Mouse (Mus musculus): Measurements from ENCODE around the gene St5. TPM values are rescaled to one million over a fixed set of nuclear protein-coding genes. Genes with fewer than 3 reads are reported as not detected.

Gene St5
- total RNA-seq, 2 experiments from 2014 or later = 39.1 to 55.7 TPM

- DNase-seq = no peak
These were observed 3.2 kb downstream of the St5 start for GRCm38 (mm10) chr7:109700213-109700612.

- DNase-seq = no peak
These were observed 8.1 kb downstream of the St5 start for GRCm38 (mm10) chr7:109695339-109695726.

- no peak for DNase-seq
These were observed 8.6 kb downstream of the St5 start for GRCm38 (mm10) chr7:109694576-109695338.

DNA sequence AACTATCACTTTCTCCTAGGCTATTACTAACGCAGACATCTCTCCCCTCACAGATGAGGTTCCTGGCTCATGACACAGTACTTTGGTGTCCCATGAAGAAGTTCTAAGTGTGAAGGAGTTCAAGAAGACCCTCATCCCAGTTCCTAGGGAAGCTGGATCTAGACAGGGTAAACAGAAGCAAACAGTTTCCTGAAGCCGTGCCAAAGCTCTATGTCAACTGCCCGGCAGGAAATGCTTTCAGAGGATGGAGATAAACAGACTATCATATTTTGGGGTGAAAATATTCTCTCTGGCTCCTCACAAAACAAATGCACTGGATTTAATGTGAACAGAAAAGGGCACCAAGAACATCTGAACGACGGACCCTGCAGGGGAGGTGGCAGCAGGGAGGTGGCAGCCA, 12.4 kb downstream of the St5 start:
- no peak for DNase-seq

- DNase-seq = no peak
These were observed 13.3 kb downstream of the St5 start for GRCm38 (mm10) chr7:109690101-109690500.

DNA sequence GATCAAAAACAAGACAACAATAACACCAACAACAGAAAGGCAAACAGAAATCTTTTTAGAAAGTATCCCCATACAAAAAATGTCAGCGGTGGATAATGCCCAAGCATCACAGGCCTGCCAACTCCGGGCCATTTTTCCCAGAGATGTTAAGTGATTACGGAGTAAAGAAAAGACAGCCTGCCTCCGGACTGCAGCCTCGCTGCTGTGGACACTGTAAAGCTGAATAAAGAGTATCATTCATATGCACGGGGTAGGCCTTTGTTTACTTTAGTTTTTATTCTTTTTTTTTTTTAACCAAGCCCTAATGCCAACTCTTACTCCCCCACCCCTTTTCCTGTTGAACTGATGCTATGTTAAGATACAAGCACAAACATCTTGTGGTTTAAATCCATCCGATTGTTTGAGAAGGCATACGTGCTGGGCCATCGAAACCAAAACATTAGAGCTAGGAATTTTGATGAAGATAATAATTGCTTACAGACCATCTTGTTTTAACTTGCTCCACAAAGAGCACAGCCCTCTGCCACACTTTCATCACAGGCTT, 16.7 kb downstream of the St5 start:
- DNase-seq = no peak

- no peak for DNase-seq
These were observed 22.5 kb downstream of the St5 start for GRCm38 (mm10) chr7:109680879-109681278.

DNA sequence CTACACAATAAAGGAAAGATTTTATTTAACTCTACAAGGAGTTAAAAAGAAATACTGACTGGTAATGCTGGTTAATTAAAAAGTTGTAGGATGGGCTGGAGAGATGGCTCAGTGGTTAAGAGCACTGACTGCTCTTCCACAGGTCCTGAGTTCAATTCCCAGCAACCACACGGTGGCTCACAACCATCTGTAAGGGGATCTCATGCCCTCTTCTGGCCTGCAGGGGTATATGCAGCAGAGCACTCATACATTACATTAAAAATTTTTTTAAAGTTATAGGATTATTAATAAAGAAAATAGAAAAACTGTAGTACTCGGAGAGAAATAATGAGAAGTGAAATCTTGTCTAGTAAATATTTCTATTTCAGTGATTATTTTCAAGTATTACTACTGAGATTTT, 23.1 kb downstream of the St5 start:
- DNase-seq = no peak

GRCm38 (mm10) chr7:109674944-109675628, 28.3 kb downstream of the St5 start:
- no peak for DNase-seq

DNA sequence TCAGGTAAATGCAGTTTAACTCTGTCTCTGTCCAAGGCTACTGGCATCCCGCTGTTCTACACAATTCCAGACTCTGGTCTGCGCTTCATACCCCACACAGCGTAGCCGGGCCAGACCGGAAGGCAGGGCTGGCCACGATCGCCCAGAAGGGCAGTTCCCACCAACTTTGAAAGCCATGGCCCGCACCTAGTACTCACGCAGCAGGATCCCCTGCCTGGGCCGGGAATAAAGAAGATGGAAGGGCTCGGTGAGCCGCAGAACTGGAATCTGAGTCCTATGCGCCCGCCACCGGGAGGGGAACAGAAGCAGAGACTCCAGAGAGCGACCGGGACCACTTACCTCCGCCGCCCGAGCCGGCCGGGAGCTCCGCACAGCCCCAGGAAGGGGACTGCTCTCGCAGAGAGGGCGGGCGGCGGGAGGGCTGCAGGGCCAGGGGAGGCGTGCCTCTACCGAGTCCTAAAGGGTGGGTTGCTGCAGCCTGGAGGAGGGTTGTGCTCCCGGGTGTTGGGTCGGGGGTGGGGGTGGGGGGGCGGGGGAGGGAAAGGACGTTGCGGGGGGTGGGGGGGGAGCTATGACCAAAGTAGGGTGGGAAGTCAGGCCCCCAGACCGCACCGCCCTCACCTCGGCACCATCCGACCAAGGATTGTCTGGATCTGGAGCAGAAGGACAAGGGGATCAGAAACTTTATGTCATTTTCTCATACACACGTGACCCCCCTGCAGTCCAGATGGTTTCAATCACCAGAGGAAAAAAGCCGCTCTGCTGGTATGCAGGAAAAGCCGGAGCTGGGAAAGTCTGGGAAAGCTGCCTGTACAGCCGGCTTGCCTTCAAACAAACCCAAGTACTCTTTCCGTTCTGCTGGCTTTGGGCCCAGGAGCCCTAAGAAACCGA, 31.6 kb downstream of the St5 start:
- DNase-seq = peak; percentile 59 to 62

DNA sequence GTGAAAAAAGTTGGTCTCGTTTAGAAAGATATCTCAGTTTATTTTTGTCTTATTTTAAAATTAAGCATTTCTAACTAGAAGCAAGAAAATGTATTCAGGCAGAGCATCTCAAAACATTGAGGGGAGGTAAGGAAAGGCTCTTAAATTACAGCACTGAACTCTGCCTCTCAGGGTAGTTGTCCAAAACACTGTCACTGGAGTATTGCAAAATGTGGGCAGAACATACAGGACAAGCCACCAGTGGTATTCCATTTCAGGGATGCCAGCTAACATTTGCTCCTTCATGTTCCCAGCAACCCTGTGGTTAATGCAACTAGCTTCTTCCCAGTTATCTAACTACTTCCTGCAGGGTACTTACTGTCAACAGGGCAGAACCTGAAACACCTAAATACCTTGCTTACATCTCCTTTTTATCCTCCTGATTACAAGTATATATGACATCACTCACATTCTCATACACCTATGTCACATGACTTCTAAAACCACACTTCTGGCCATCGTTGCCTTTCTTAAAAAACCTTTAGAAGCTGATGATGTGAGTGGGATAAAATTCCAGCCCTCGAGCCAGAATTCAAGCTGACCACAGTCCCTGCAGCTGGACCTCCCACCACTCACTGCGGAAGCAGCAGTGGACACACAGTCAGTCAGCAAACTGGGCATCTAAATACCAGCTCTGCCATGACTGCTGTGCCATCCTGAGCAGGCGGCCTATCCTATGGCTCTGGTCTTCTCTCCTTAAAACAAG, 33.8 kb downstream of the St5 start:
- DNase-seq = no peak

DNA sequence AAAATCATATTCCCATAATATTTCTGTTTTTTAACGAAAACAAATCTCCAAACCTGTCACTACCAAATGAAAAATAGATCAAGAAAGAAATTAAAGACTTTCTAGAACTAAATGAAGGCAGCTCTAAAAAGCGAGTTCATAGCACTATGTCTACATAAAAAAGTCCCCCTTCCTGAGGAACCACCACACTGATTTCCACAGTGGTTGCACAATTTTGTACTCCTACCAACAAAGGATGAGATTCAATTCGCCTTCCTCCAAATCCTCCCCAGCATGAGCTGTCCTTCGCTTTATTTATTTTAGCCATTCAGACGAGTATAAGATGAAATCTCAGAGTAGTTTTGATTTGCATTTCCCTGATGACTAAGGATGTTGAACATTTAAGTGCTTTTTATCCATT, 36.7 kb downstream of the St5 start:
- DNase-seq = no peak

DNA sequence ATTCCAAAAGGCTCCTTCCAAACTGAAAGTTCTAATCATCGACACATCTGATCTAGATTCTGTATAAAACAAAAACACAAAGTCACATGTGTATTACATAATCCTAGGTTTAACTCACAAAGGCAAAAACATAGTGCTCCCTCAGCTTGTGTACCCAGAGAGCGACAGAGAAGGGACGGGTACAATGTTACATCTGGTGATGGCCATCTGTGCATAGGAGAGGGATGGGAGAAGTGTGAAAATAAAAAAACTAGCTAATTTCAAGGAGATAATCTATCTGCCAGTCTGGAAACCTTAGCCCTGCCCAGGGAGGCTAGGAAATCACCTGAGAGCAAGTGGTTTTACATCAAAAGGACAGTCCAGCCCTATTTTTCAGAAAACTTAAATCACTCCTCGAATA, 40.8 kb downstream of the St5 start:
- DNase-seq = peak; percentile 30 to 60

DNA sequence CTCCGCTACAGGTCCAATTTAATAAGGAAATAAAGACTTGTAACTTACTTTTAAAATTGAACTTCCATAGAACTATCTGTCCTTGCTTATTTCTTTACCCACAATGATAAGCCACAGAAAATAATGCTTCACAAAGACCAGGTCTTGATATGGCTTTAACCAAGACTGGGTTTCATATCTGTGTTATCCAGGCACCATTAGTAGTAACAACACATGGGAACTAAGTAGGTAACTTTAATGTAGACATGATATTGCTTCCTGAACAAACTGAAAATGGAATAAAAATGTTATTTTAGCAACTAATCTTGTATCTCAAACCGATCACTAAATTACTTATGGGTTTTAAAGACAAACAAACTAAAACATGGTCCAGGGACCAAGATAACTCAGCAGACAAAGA, 44.1 kb downstream of the St5 start:
- no peak for DNase-seq

DNA sequence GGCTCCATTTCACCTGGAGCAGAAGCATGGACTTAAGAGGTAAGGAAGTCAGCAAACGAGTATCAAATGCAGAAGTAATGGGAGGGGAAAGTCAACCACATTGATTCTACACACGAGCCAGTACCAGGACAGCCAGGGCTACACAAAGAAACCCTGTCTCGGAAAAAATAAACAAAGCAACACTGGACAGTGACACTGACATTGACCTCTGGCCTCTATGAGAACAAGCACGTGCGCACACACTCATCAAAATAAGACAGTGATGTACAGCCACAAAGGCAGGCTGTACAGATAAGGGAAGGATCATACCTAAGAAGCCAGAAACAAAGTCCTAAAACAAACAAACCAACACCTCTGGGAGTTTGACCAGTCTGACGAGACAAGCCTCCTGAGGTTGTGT, 45.5 kb downstream of the St5 start:
- DNase-seq = no peak

GRCm38 (mm10) chr7:109654871-109655270, 48.5 kb downstream of the St5 start:
- DNase-seq = no peak

DNA sequence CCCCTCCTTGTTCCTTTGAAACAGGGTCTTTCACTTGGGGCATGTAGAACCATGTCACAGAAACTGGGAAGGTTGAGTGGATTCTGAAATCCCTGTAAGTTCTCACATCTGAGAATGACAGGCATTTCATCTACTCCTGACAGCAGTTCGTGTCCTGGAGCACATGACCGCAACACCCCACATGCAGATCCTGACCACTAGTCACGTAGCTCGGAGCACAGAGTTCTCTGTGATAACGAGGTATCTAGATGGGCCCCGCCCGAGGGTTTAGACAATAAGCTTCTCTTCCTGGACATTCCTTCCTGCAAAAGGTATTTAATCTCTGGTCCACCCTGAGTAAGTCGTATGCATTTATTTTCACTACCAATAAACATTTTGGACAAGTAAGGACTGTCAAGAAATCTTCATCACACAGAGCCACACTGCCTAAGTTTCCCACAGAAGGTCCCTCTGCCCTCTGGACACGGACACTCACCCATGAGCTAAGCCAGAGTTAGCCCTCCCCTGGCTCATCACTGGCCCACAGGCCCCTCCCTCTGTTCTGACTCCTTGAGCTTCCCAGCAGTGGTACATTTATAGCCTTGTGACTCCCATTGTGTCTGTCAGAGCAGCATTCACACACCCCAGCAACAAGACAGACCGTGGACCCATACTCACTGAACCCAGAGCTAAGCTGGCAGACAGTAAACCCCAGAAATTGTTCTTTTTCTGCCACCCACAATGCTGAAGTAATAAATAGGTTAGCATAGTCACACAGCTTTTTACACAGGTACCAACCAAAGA, 54.4 kb downstream of the St5 start:
- DNase-seq = no peak

DNA sequence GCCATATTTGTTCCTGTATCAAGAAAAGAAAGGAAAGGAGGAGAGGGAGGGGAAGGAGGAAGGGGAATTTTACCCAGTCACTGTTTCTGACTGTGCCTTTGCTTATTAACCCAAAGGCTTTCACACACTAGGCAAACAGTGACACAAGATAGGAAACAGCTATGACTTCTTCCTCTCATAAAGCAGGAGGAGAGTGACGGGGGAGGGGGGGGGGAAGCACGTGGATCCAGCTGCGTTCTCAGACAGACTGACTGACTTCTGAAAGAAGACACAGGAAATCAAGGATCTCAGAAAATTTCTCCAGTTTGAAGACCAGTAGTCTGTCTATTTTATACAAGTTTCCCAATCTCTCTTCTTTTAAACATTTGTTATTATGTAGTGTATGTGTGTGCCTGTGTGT, 56.8 kb downstream of the St5 start:
- DNase-seq = no peak

GRCm38 (mm10) chr7:109643305-109643994, 60.0 kb downstream of the St5 start:
- DNase-seq = no peak

DNA sequence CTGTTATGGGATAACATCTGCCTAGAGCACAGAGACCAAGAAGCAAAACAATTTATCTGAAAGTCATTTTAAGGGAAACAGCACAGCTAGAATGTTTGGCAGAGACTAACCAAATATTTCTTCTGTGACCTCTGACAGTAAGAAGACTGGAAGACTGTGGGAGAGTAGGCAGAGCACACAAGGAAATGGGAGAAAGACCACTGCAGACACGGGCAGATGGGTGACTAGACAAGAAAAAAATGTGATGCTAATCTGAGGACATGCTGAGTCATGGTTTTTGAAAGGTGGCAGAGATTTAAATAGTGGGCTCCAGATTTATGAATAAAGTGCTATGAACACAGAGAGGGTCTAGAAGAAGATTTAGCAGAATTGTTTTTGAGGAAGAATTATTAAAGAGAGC, 61.4 kb downstream of the St5 start:
- no peak for DNase-seq

GRCm38 (mm10) chr7:109641102-109641501, 62.3 kb downstream of the St5 start:
- no peak for DNase-seq
